Mouse (Mus musculus): ENCODE measurements around the gene Otulin. TPM values are rescaled to one million over a fixed set of nuclear protein-coding genes. Genes with fewer than 3 reads are reported as not detected.

Otulin gene
- total and polyA plus RNA-seq, 3 experiments = 65.5 to 70.6 TPM; not detected in 1

GRCm38 (mm10) chr15:27618778-27619533 lies 11.5 kb downstream of the Otulin start (continued):
- TF ChIP-seq JUND (IDR thresholded peaks at IDR 0.05; ENCODE audit: low read depth, low read length) (no peak), BHLHE40 (IDR thresholded peaks at IDR 0.05; ENCODE audit: borderline replicate concordance, low read depth, low read length) (no peak), RCOR1 (IDR thresholded peaks at IDR 0.05; ENCODE audit: low read depth, low read length) (0 out of 2 replicates have a peak, but pooled peaks have one; percentile 22), ETS1 (IDR thresholded peaks at IDR 0.05; ENCODE audit: low read depth, low read length) (peak; percentile 89), SIN3A (IDR thresholded peaks at IDR 0.05; ENCODE audit: low read length) (peak; percentile 71), USF1 (IDR thresholded peaks at IDR 0.05; ENCODE audit: low read depth, low read length) (peak; percentile 90), RAD21 (IDR thresholded peaks at IDR 0.05; ENCODE audit: low read depth, low read length) (no peak), MEF2A (IDR thresholded peaks at IDR 0.05; ENCODE audit: extremely low read depth, insufficient replicate concordance, low read depth, low read length, poor library complexity, severe bottlenecking) (peak; percentile 100), MXI1 (IDR thresholded peaks at IDR 0.05; ENCODE audit: low read depth, low read length) (peak; percentile 86), TCF12 (IDR thresholded peaks at IDR 0.05; ENCODE audit: low read depth, low read length) (peak; percentile 45; the same call in 1 of the 2 replicates), MYB (IDR thresholded peaks at IDR 0.05; ENCODE audit: low read depth, low read length) (0 out of 2 replicates have a peak, but pooled peaks have one; percentile 34), ZNF384 (IDR thresholded peaks at IDR 0.05; ENCODE audit: low read depth, low read length) (peak; percentile 46; the same call in 1 of the 2 replicates), E2F4 (IDR thresholded peaks at IDR 0.05; ENCODE audit: borderline replicate concordance, low read depth, low read length) (no peak), MYC (IDR thresholded peaks at IDR 0.05; ENCODE audit: low read depth, low read length) (0 out of 2 replicates have a peak, but pooled peaks have one; percentile 12)

- H3K36me3 ChIP-seq (ENCODE audit: control insufficient read depth in 1 of 2, insufficient read depth in 2 of 2, low read length in 2 of 2) = peaks cover 36 to 38% of the 10 kb centered on the region in 2 experiments
- DNase-seq (ENCODE audit: low read depth, low spot score) = no peak
- no peaks in the 10 kb centered on the region for H3K27me3 ChIP-seq (ENCODE audit: control insufficient read depth in 1 of 2, insufficient read depth in 2 of 2, low read length in 2 of 2)
- H3K79me2 ChIP-seq (ENCODE audit: control insufficient read depth, insufficient read depth, low read length, poor library complexity) = peaks cover 15% of the 10 kb centered on the region
- no peaks in the 10 kb centered on the region for H3K9me3 ChIP-seq (replicated peaks; ENCODE audit: insufficient read depth, low read length)
- no peak overlapping the region for H3K4me3 ChIP-seq (ENCODE audit: control insufficient read depth in 1 of 2, insufficient read depth in 1 of 2, low read depth in 2 of 2, low read length in 2 of 2)
- no peak overlapping the region for H3K9ac ChIP-seq (ENCODE audit: control insufficient read depth, low read depth, low read length, poor library complexity, severe bottlenecking)
- TF ChIP-seq TAL1 (IDR thresholded peaks at IDR 0.05; ENCODE audit: low read length) (no peak), USF1 (IDR thresholded peaks at IDR 0.05; ENCODE audit: low read depth, low read length) (no peak), MYC (IDR thresholded peaks at IDR 0.05; ENCODE audit: low read depth, low read length) (no peak), ZMIZ1 (IDR thresholded peaks at IDR 0.05; ENCODE audit: low read depth, low read length) (no peak), HCFC1 (IDR thresholded peaks at IDR 0.05; ENCODE audit: low read depth, low read length) (no peak), EP300 (IDR thresholded peaks at IDR 0.05; ENCODE audit: low read depth in 1 of 2, low read length in 2 of 2) (no peak), MXI1 (IDR thresholded peaks at IDR 0.05; ENCODE audit: low read depth, low read length) (no peak), BHLHE40 (IDR thresholded peaks at IDR 0.05; ENCODE audit: borderline replicate concordance, low read depth, low read length) (no peak), POLR2AphosphoS2 (IDR thresholded peaks at IDR 0.05; ENCODE audit: low read length) (no peak), SIN3A (IDR thresholded peaks at IDR 0.05; ENCODE audit: low read length) (no peak), JUND (IDR thresholded peaks at IDR 0.05; ENCODE audit: low read depth, low read length) (no peak), NRF1 (IDR thresholded peaks at IDR 0.05; ENCODE audit: insufficient read depth, low read depth, low read length, poor library complexity, severe bottlenecking) (no peak), ELF1 (IDR thresholded peaks at IDR 0.05; ENCODE audit: low read depth, low read length) (no peak), SMC3 (IDR thresholded peaks at IDR 0.05; ENCODE audit: low read depth, low read length) (no peak), TBP (IDR thresholded peaks at IDR 0.05; ENCODE audit: low read depth, low read length) (no peak), GATA1 (IDR thresholded peaks at IDR 0.05; ENCODE audit: low read depth, low read length) (no peak)
- no peak overlapping the region for H3K27ac ChIP-seq (ENCODE audit: control insufficient read depth, low read depth, low read length)
- H3K4me1 ChIP-seq (ENCODE audit: control insufficient read depth in 1 of 2, insufficient read depth in 2 of 2, low read length in 2 of 2) = peaks cover 24 to 26% of the 10 kb centered on the region in 2 experiments
Observed at GRCm38 (mm10) chr15:27617227-27617626, 13.3 kb downstream of the Otulin start.

Measured in MEL (cell line).